Mouse (Mus musculus) bone marrow macrophage, adult 2 months (primary cell): Measurements from ENCODE around the gene Foxc1. TPM values are rescaled to one million over a fixed set of nuclear protein-coding genes. Genes with fewer than 3 reads are reported as not detected.

Experiments
- H3K27ac ChIP-seq: 2 replicates; pipeline ENCODE4 v1.5.1; 2012; ENCODE audit warnings: low read depth, low read length; ENCODE audit not compliant: insufficient read depth
- H3K4me1 ChIP-seq: 2 replicates; pipeline ENCODE4 v1.6.1; 2012; ENCODE audit warnings: low read length; ENCODE audit not compliant: control insufficient read depth, insufficient read depth
- H3K4me3 ChIP-seq: 2 replicates; pipeline ENCODE4 v1.5.1; 2012; ENCODE audit warnings: mild to moderate bottlenecking, low read length, moderate library complexity; ENCODE audit not compliant: insufficient read depth
- CTCF ChIP-seq: IDR thresholded peaks from 2 replicates; pipeline ENCODE4 v1.5.1; 2012; ENCODE audit warnings: low read depth, mild to moderate bottlenecking, low read length, moderate library complexity
- POLR2A ChIP-seq: IDR thresholded peaks from 2 replicates; pipeline ENCODE4 v1.6.1; 2012; ENCODE audit warnings: mild to moderate bottlenecking, low read depth, low read length, borderline replicate concordance
- polyA plus RNA-seq: library from polyadenylated mRNA; stranded (reverse); fragments of >200 nt; gene quantifications from 2 replicates; pipeline ENCODE4 v1.2.4, GENCODE M21; 2012; ENCODE audit not compliant: missing spikeins, insufficient read depth, insufficient read length

The Foxc1 gene
- polyA plus RNA-seq, 1 experiment, result 0.09 TPM

GRCm38 (mm10) chr13:31812701-31813100 is 6.3 kb downstream of the Foxc1 start:
- no peak for TF ChIP-seq POLR2A
- H3K4me3 ChIP-seq, result no peak overlapping the region
- H3K4me1 ChIP-seq, result no peaks in the 10 kb centered on the region
- H3K27ac ChIP-seq, result no peak overlapping the region

GRCm38 (mm10) chr13:31815383-31816003 is 9.1 kb downstream of the Foxc1 start:
- Histone ChIP-seq H3K4me1 (no peaks in the 10 kb centered on the region), H3K27ac (no peak overlapping the region), H3K4me3 (no peak overlapping the region)
- TF ChIP-seq CTCF (no peak), POLR2A (no peak)

- TF ChIP-seq CTCF, result no peak
- no peaks in the 10 kb centered on the region for H3K4me1 ChIP-seq
- no peak overlapping the region for H3K27ac ChIP-seq
- no peak overlapping the region for H3K4me3 ChIP-seq
Observed at GRCm38 (mm10) chr13:31818337-31818736, 11.9 kb downstream of the Foxc1 start.

GRCm38 (mm10) chr13:31819664-31820405 is 13.4 kb downstream of the Foxc1 start:
- Histone ChIP-seq H3K4me1 (peaks cover 7% of the 10 kb centered on the region), H3K27ac (no peak overlapping the region), H3K4me3 (no peak overlapping the region)
- TF ChIP-seq POLR2A, result no peak
- TF ChIP-seq CTCF, result no peak

GRCm38 (mm10) chr13:31820587-31821017 is 14.2 kb downstream of the Foxc1 start:
- TF ChIP-seq POLR2A, result no peak
- TF ChIP-seq CTCF, result no peak
- Histone ChIP-seq H3K4me1 (peaks cover 10% of the 10 kb centered on the region), H3K27ac (no peak overlapping the region), H3K4me3 (no peak overlapping the region)

DNA sequence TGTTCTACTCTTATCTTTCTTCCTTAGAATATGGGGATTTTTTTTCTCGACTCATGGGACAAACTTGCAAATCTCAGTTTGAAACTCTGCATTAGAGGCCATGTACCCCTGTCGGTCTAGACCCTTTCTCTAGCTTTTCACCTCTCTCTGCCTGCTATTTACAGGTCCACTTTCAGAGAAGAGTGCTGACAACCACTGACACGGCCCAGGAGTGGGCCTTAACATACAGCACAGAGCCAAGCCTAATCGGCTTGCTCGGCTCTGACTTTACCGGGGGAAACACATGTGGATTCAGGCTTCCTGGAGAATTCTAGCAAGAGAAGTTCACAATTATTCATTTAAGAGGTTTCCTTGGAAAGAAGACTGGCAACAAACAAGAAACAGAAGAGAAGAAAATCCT is 14.6 kb downstream of the Foxc1 start:
- no peak overlapping the region for H3K27ac ChIP-seq
- H3K4me1 ChIP-seq, result peaks cover 10% of the 10 kb centered on the region
- no peak for TF ChIP-seq POLR2A
- no peak for TF ChIP-seq CTCF
- no peak overlapping the region for H3K4me3 ChIP-seq

GRCm38 (mm10) chr13:31823316-31823715 is 16.9 kb downstream of the Foxc1 start:
- TF ChIP-seq POLR2A, result no peak
- TF ChIP-seq CTCF, result no peak
- Histone ChIP-seq H3K27ac (no peak overlapping the region), H3K4me1 (peaks cover 12% of the 10 kb centered on the region), H3K4me3 (no peak overlapping the region)

DNA sequence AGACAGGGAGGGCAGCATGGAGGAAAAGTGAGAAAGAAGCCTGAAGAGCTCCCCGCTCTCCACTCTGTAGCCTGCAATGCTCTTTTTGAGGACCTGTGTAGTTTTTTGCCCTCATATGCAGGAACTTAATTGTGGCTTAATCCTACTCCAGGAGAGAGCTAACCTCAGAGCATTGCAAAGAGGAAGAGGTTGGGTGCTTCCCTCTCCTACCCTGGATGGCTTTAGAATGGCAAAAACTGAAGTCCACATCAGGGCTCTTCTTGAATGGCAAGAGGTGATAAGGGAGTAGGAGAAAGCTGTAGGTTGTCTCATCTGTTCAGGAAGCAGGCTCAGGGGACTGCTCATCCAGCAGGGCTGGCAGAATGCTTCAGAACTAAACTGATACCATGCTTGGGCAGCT is 18.7 kb downstream of the Foxc1 start:
- Histone ChIP-seq H3K4me1 (peaks cover 12% of the 10 kb centered on the region), H3K4me3 (no peak overlapping the region), H3K27ac (no peak overlapping the region)
- TF ChIP-seq CTCF (no peak), POLR2A (no peak)

DNA sequence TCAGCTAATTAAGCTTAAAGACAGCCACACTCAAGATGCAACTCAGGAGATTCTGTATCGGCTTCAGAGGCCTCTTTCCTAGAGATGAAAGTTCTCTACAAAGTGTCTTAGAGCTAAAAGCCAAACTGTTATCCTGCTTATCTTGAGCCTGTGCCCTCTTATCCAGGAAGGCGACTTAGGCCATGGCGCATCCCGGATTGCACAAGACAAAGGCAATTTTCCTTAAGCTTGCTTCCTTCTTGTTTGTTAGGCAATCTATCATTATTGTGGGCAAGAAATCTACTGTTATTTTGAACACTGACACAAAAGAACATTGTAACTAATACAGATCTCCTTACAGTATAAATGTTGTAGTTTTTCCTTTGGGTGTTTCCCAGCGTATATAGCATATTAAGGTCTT is 20.7 kb downstream of the Foxc1 start:
- no peak for TF ChIP-seq CTCF
- no peak for TF ChIP-seq POLR2A
- no peak overlapping the region for H3K4me3 ChIP-seq
- H3K4me1 ChIP-seq, result peaks cover 12% of the 10 kb centered on the region
- H3K27ac ChIP-seq, result no peak overlapping the region

GRCm38 (mm10) chr13:31827820-31828332 is 21.4 kb downstream of the Foxc1 start:
- no peak overlapping the region for H3K4me3 ChIP-seq
- no peak for TF ChIP-seq CTCF
- TF ChIP-seq POLR2A, result no peak
- peaks cover 12% of the 10 kb centered on the region for H3K4me1 ChIP-seq
- H3K27ac ChIP-seq, result no peak overlapping the region

DNA sequence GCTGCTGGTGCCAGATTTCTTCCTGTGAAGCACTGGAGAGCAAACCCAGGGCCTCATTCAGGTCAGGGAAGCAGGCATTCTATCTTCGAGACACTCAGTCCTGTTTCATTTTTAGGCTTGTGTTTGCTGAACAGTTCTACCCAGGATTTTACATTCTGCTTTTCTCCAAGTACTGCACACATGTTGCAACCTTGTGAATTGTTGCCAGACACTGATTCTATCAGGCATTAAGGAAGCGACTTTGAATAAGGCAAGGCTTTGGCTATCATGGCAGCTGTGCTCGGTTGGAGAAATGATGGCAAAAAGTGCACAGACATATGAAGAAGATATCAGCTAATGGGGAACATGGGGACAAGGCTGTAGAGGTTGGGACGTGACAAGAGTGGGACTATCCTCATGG is 22.0 kb downstream of the Foxc1 start:
- H3K4me3 ChIP-seq, result no peak overlapping the region
- peaks cover 12% of the 10 kb centered on the region for H3K4me1 ChIP-seq

More for the DNA sequence above, 22.0 kb downstream of the Foxc1 start:
- no peak overlapping the region for H3K27ac ChIP-seq
- TF ChIP-seq POLR2A (no peak), CTCF (no peak)
